Mouse (Mus musculus): Measurements from ENCODE around the gene Smad1. TPM values are rescaled to one million over a fixed set of nuclear protein-coding genes. Genes with fewer than 3 reads are reported as not detected.

The Smad1 gene
- polyA plus RNA-seq, 1 experiment = not detected

DNA sequence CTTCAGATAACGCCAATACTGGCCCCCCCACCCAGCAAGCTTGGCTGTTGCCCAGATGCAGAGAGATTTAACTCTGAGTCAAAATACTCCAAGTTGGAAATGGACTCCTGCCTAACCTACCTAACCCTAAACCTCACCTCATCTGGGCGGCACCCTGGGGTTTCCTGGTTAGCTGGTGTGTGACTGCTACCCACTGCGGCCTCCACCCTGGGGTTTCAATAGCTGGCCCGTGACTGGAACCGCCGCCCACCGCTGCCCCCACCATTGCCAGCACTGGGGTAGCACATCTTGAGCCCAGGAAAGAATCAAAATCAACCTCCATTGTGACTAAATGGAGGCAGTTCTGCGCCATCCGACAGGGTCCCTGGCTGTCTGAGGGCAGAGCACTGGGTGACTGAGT lies 33.1 kb downstream of the Smad1 start:
- Histone ChIP-seq H3K4me1 (ENCODE audit: control insufficient read depth, insufficient read depth, low read length) (peaks cover 18% of the 10 kb centered on the region), H3K4me3 (ENCODE audit: insufficient read depth, low read depth, low read length) (no peak overlapping the region), H3K27ac (ENCODE audit: insufficient read depth, low read depth, low read length) (no peak overlapping the region)
- no peak for TF ChIP-seq POLR2A (IDR thresholded peaks at IDR 0.05; ENCODE audit: insufficient read depth, low read depth, low read length)
- TF ChIP-seq CTCF (IDR thresholded peaks at IDR 0.05; ENCODE audit: insufficient read depth, low read depth, low read length) = no peak
- WGBS = 91% methylated on average over 9 of the region's 9 CpGs

- 83% methylated on average over 3 of the region's 3 CpGs for WGBS
Observed at GRCm38 (mm10) chr8:79365707-79366106, 33.6 kb downstream of the Smad1 start.

GRCm38 (mm10) chr8:79364806-79365205 lies 34.5 kb downstream of the Smad1 start:
- no peak overlapping the region for H3K27ac ChIP-seq (ENCODE audit: insufficient read depth, low read depth, low read length)
- peaks cover 19% of the 10 kb centered on the region for H3K4me1 ChIP-seq (ENCODE audit: control insufficient read depth, insufficient read depth, low read length)
- H3K4me3 ChIP-seq (ENCODE audit: insufficient read depth, low read depth, low read length) = no peak overlapping the region
- no peak for TF ChIP-seq CTCF (IDR thresholded peaks at IDR 0.05; ENCODE audit: insufficient read depth, low read depth, low read length)
- TF ChIP-seq POLR2A (IDR thresholded peaks at IDR 0.05; ENCODE audit: insufficient read depth, low read depth, low read length) = no peak
- 96% methylated on average over 8 of the region's 8 CpGs for WGBS

More at GRCm38 (mm10) chr8:79365707-79366106, 33.6 kb downstream of the Smad1 start:
- H3K4me1 ChIP-seq (ENCODE audit: control insufficient read depth, insufficient read depth, low read length) = peaks cover 17% of the 10 kb centered on the region
- H3K27ac ChIP-seq (ENCODE audit: insufficient read depth, low read depth, low read length) = no peak overlapping the region
- H3K4me3 ChIP-seq (ENCODE audit: insufficient read depth, low read depth, low read length) = no peak overlapping the region
- TF ChIP-seq POLR2A (IDR thresholded peaks at IDR 0.05; ENCODE audit: insufficient read depth, low read depth, low read length) (no peak), CTCF (IDR thresholded peaks at IDR 0.05; ENCODE audit: insufficient read depth, low read depth, low read length) (no peak)

DNA sequence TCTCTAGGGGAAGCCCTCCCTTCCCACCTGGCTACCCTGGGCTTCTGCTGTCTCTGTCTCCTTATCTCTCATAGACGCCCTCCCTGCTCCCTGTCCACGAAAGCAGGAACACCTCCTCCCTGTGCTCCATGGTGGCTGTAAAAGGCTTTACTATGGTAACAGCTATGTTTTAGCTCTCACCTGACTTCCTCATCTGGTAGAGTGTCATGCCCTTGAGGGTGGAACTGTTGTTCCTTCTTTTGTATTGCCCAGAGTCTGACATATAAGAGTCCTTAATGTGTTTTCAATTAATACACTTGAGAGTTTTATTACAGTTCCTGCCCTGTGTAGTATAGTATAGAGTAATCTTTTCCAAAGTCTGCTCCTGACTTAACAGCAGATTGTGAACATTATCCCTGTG lies 36.9 kb downstream of the Smad1 start:
- Histone ChIP-seq H3K4me3 (ENCODE audit: insufficient read depth, low read depth, low read length) (no peak overlapping the region), H3K27ac (ENCODE audit: insufficient read depth, low read depth, low read length) (no peak overlapping the region), H3K4me1 (ENCODE audit: control insufficient read depth, insufficient read depth, low read length) (peaks cover 15% of the 10 kb centered on the region)
- TF ChIP-seq POLR2A (IDR thresholded peaks at IDR 0.05; ENCODE audit: insufficient read depth, low read depth, low read length) (no peak), CTCF (IDR thresholded peaks at IDR 0.05; ENCODE audit: insufficient read depth, low read depth, low read length) (no peak)
- 84% methylated on average over 2 of the region's 2 CpGs for WGBS

DNA sequence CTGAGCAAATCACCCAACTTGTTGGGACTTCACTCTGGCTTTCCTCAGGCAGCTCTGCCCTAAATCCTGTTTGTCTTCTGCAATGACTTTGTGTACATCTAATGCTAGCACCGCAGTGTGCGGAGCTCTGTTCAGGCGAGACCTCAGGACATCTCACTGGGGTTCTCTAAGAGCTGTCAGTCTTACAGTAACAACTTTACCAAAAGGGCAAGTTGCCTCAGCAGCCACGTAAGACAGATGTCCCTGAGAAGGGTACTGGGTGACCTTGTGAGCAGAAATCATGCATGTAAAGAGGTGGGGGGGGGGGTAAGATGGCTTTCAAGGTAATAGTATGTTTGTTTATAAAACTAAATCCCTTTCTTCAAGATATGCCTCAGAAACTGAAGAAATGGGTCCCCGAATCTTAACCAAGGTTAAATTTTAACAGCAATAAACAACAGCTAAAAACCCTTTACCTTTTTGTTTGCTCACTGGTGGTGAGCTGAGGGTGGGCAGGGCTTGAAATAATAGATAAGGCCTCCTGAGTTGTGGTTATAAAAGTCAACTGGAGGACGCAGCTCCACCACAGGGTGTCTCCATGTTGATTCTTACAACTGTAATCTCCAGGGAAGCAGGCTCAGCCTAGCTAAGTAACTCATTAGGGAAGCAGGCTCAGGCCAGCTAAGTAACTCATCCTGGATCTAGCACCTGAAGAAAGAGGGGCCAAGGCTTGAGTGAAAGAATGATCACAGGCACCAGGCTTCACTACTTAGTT lies 38.4 kb downstream of the Smad1 start:
- WGBS = 83% methylated on average over 6 of the region's 6 CpGs
- TF ChIP-seq CTCF (IDR thresholded peaks at IDR 0.05; ENCODE audit: insufficient read depth, low read depth, low read length) (no peak), POLR2A (IDR thresholded peaks at IDR 0.05; ENCODE audit: insufficient read depth, low read depth, low read length) (no peak)
- Histone ChIP-seq H3K4me3 (ENCODE audit: insufficient read depth, low read depth, low read length) (no peak overlapping the region), H3K27ac (ENCODE audit: insufficient read depth, low read depth, low read length) (no peak overlapping the region), H3K4me1 (ENCODE audit: control insufficient read depth, insufficient read depth, low read length) (peaks cover 20% of the 10 kb centered on the region)

- 58% methylated on average over 9 of the region's 9 CpGs for whole genome bisulfite sequencing
- no peak overlapping the region for H3K4me3 ChIP-seq (ENCODE audit: insufficient read depth, low read depth, low read length)
- H3K4me1 ChIP-seq (ENCODE audit: control insufficient read depth, insufficient read depth, low read length) = peaks cover 24% of the 10 kb centered on the region
- TF ChIP-seq POLR2A (IDR thresholded peaks at IDR 0.05; ENCODE audit: insufficient read depth, low read depth, low read length) (no peak), CTCF (IDR thresholded peaks at IDR 0.05; ENCODE audit: insufficient read depth, low read depth, low read length) (no peak)
- H3K27ac ChIP-seq (ENCODE audit: insufficient read depth, low read depth, low read length) = no peak overlapping the region
Observed at GRCm38 (mm10) chr8:79360302-79360701, 39.0 kb downstream of the Smad1 start.

- Histone ChIP-seq H3K27ac (ENCODE audit: insufficient read depth, low read depth, low read length) (no peak overlapping the region), H3K4me1 (ENCODE audit: control insufficient read depth, insufficient read depth, low read length) (peaks cover 22% of the 10 kb centered on the region), H3K4me3 (ENCODE audit: insufficient read depth, low read depth, low read length) (no peak overlapping the region)
- TF ChIP-seq POLR2A (IDR thresholded peaks at IDR 0.05; ENCODE audit: insufficient read depth, low read depth, low read length) = no peak
- no peak for TF ChIP-seq CTCF (IDR thresholded peaks at IDR 0.05; ENCODE audit: insufficient read depth, low read depth, low read length)
- WGBS = 31% methylated on average over 16 of the region's 16 CpGs
Observed at GRCm38 (mm10) chr8:79355721-79356434, 43.4 kb downstream of the Smad1 start.

DNA sequence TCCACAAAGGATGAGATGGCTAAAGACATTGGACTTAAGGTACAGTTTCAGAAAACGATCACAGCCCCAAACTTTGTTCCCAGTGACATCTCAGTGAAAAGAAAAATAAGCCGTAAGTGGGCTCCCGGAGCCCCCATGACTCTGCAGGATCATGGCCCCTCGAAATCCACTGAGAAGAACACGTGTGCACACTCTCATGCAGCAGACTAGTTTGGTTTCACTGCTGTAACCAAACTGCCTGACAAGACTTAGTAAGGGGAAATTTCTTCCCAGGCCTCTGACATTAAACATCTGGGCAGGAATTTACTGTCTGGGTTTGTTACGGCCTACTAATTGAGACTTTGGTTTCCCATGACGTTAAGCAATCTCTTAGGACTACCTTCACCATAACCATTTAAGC lies 45.3 kb downstream of the Smad1 start:
- Histone ChIP-seq H3K4me1 (ENCODE audit: control insufficient read depth, insufficient read depth, low read length) (peaks cover 20% of the 10 kb centered on the region), H3K4me3 (ENCODE audit: insufficient read depth, low read depth, low read length) (no peak overlapping the region), H3K27ac (ENCODE audit: insufficient read depth, low read depth, low read length) (no peak overlapping the region)
- TF ChIP-seq POLR2A (IDR thresholded peaks at IDR 0.05; ENCODE audit: insufficient read depth, low read depth, low read length) = no peak
- no peak for TF ChIP-seq CTCF (IDR thresholded peaks at IDR 0.05; ENCODE audit: insufficient read depth, low read depth, low read length)
- 91% methylated on average over 7 of the region's 7 CpGs for WGBS

DNA sequence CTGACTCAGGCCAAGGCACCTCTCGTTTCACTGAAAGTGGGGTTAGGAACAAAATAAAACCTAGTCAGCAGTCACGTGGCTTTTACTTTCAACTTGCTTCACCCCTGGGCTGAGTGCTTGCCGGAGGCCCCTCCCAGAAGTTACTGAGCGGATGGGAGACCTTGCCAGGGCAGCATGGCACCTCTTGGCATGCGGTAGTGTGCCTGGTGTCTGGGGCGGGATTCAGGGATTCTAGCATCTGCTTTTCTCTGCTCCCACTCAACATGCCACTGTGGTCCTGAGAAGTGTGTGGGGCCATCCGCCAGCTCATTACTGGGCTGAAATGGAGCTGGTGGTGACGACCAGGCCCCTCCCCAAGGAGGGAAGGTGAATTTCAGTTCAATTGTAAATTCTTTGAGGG lies 47.4 kb downstream of the Smad1 start:
- WGBS = 72% methylated on average over 8 of the region's 8 CpGs
- TF ChIP-seq CTCF (IDR thresholded peaks at IDR 0.05; ENCODE audit: insufficient read depth, low read depth, low read length) = no peak
- TF ChIP-seq POLR2A (IDR thresholded peaks at IDR 0.05; ENCODE audit: insufficient read depth, low read depth, low read length) = no peak
- H3K4me1 ChIP-seq (ENCODE audit: control insufficient read depth, insufficient read depth, low read length) = peaks cover 20% of the 10 kb centered on the region

More for the DNA sequence above, 47.4 kb downstream of the Smad1 start:
- no peak overlapping the region for H3K27ac ChIP-seq (ENCODE audit: insufficient read depth, low read depth, low read length)
- H3K4me3 ChIP-seq (ENCODE audit: insufficient read depth, low read depth, low read length) = no peak overlapping the region

Measured in olfactory bulb, adult 2 months (tissue).